ENCODE assay signal across 11 mouse cellular contexts in genomic region chr3:79283976-79284375, GRCm38 (mm10). TPM values are rescaled to one million over a fixed set of nuclear protein-coding genes. Genes with fewer than 3 reads are reported as not detected.
A peak's percentile ranks its signal among the peaks of the same experiment; 100 is the strongest.
DNase-seq lines count a peak whose midpoint lies in the region; ATAC-seq and TF ChIP-seq lines count a peak whose summit lies in the region.
"Had no signal": no experiment of that assay in that cellular context is flagged by ENCODE, and none has a peak within 500 bp of the region (broad histone marks: within the 10 kb centered on the region; RNA-seq: fewer than 3 reads in every experiment).

No protein-coding gene starts in this region.

- no peak for TF ChIP-seq CTCF in lung, postnatal 0 days (IDR thresholded peaks at IDR 0.05)

- no peaks in the 10 kb centered on the region for H3K27me3 ChIP-seq in heart, embryonic 16.5 days (ENCODE audit: control insufficient read depth, insufficient read depth, low read length)
- H3K27me3 ChIP-seq in lung, postnatal 0 days (replicated peaks; ENCODE audit: insufficient read depth, low read length), result no peaks in the 10 kb centered on the region
- H3K27me3 ChIP-seq in forebrain, embryonic 16.5 days (replicated peaks; ENCODE audit: control insufficient read depth, insufficient read depth, low read length), result no peaks in the 10 kb centered on the region
- H3K27me3 ChIP-seq in neural tube, embryonic 15.5 days (replicated peaks), result 0 out of 2 replicates have a peak, but pooled peaks cover 2% of the 10 kb centered on the region

- no peak for TF ChIP-seq EP300 in lung, postnatal 0 days (IDR thresholded peaks at IDR 0.05)

- no peak overlapping the region for H3K27ac ChIP-seq in heart, embryonic 16.5 days (ENCODE audit: low read length)
- no peak overlapping the region for H3K27ac ChIP-seq in lung, postnatal 0 days (ENCODE audit: low read length)
- H3K27ac ChIP-seq in forebrain, embryonic 16.5 days (ENCODE audit: low read length), result no peak overlapping the region
- H3K27ac ChIP-seq in neural tube, embryonic 15.5 days (replicated peaks), result no peak overlapping the region

- H3K9ac ChIP-seq in heart, embryonic 16.5 days (ENCODE audit: low read length), result no peak overlapping the region
- H3K9ac ChIP-seq in lung, postnatal 0 days (replicated peaks; ENCODE audit: low read depth), result no peak overlapping the region
- H3K9ac ChIP-seq in forebrain, embryonic 16.5 days (replicated peaks; ENCODE audit: low read depth, low read length), result no peak overlapping the region
- no peak overlapping the region for H3K9ac ChIP-seq in neural tube, embryonic 15.5 days (replicated peaks)

- peaks cover 30% of the 10 kb centered on the region for H3K4me1 ChIP-seq in heart, embryonic 16.5 days (ENCODE audit: control insufficient read depth, insufficient read depth, low read length)
- H3K4me1 ChIP-seq in lung, postnatal 0 days (ENCODE audit: insufficient read depth, low read depth, low read length), result peaks cover 20% of the 10 kb centered on the region
- peaks cover 37% of the 10 kb centered on the region for H3K4me1 ChIP-seq in forebrain, embryonic 16.5 days (replicated peaks; ENCODE audit: control insufficient read depth, insufficient read depth, low read length)
- H3K4me1 ChIP-seq in neural tube, embryonic 15.5 days, result peaks cover 47% of the 10 kb centered on the region

- H3K36me3 ChIP-seq in heart, embryonic 16.5 days (ENCODE audit: control insufficient read depth, insufficient read depth), result no peaks in the 10 kb centered on the region
- no peaks in the 10 kb centered on the region for H3K36me3 ChIP-seq in lung, postnatal 0 days (ENCODE audit: insufficient read depth, low read length)
- no peaks in the 10 kb centered on the region for H3K36me3 ChIP-seq in forebrain, embryonic 16.5 days (ENCODE audit: control insufficient read depth, insufficient read depth)
- no peaks in the 10 kb centered on the region for H3K36me3 ChIP-seq in neural tube, embryonic 15.5 days

- ATAC-seq in heart, embryonic 16.5 days (replicated peaks; ENCODE audit: extremely low read depth, insufficient read depth, low FRiP score), result no peak
- ATAC-seq in lung, postnatal 0 days, result no peak
- no peak for ATAC-seq in forebrain, embryonic 16.5 days
- no peak for ATAC-seq in neural tube, embryonic 15.5 days (ENCODE audit: low FRiP score)

- H3K9me3 ChIP-seq in heart, embryonic 16.5 days (replicated peaks; ENCODE audit: control insufficient read depth, low read length), result no peaks in the 10 kb centered on the region
- H3K9me3 ChIP-seq in lung, postnatal 0 days (ENCODE audit: low read length), result no peaks in the 10 kb centered on the region
- H3K9me3 ChIP-seq in forebrain, embryonic 16.5 days (ENCODE audit: control insufficient read depth, low read length), result no peaks in the 10 kb centered on the region
- no peaks in the 10 kb centered on the region for H3K9me3 ChIP-seq in neural tube, embryonic 15.5 days (replicated peaks)

- H3K4me2 ChIP-seq in heart, embryonic 16.5 days (ENCODE audit: low read depth, low read length), result peak overlapping the region; percentile 86; the same call in 1 of the 2 replicates
- H3K4me2 ChIP-seq in lung, postnatal 0 days (replicated peaks; ENCODE audit: low read depth, low read length), result peak overlapping the region; percentile 83; the same call in 1 of the 2 replicates
- H3K4me2 ChIP-seq in forebrain, embryonic 16.5 days (ENCODE audit: low read length), result peak overlapping the region; percentile 1; the same call in 1 of the 2 replicates
- H3K4me2 ChIP-seq in neural tube, embryonic 15.5 days, result peak overlapping the region; percentile 82

- H3K4me3 ChIP-seq in heart, embryonic 16.5 days (ENCODE audit: low read length), result no peak overlapping the region
- 0 out of 2 replicates have a peak overlapping the region, but pooled peaks have one; percentile 20 for H3K4me3 ChIP-seq in lung, postnatal 0 days (ENCODE audit: low read depth, low read length)
- no peak overlapping the region for H3K4me3 ChIP-seq in forebrain, embryonic 16.5 days (replicated peaks; ENCODE audit: low read length)
- no peak overlapping the region; the same call in 1 of the 2 replicates for H3K4me3 ChIP-seq in neural tube, embryonic 15.5 days (replicated peaks)

- DNase-seq in heart, adult 9 months (ENCODE audit: low spot score in 2 of 2), result no peak
- DNase-seq in lung, postnatal 0 days (ENCODE audit: low spot score), result no peak
- DNase-seq in lung, postnatal 36 days, result no peak
- DNase-seq in ovary, postnatal 36 days (ENCODE audit: low spot score), result no peak
- DNase-seq: cerebellum, postnatal 25 days; kidney, postnatal 36 days; lung, postnatal 10 days; right cerebral cortex, postnatal 14 days had no signal

- WGBS in heart, embryonic 16.5 days, result 67% methylated on average over 3 of the region's 3 CpGs
- 68% methylated on average over 3 of the region's 3 CpGs for WGBS in lung, postnatal 0 days
- 74% methylated on average over 3 of the region's 3 CpGs for WGBS in forebrain, embryonic 16.5 days
- 72% methylated on average over 3 of the region's 3 CpGs for WGBS in neural tube, embryonic 15.5 days

RNA-seq across cellular contexts. Expression of gene Rapgef2, which starts 2.3 kb away (rescaled TPM):
- 4.9 and 5.4 TPM in 2 replicates for polyA plus RNA-seq in heart, embryonic 16.5 days (2015; fragmentation: Nextera tagmentation; extraction: Ambion mirVana)
- polyA plus RNA-seq in lung, postnatal 0 days (2015; fragmentation: Nextera tagmentation; extraction: Ambion mirVana), result 5.8 and 6.5 TPM in 2 replicates
- 10.8 and 13.4 TPM in 2 replicates for polyA plus RNA-seq in forebrain, embryonic 16.5 days (2015; fragmentation: Nextera tagmentation; extraction: Ambion mirVana)
- polyA plus RNA-seq in neural tube, embryonic 15.5 days (2015; fragmentation: Nextera tagmentation; extraction: Ambion mirVana), result 10.9 and 11.2 TPM in 2 replicates

RNA-seq across cellular contexts. Expression of gene Gm17359, which starts 52.5 kb away (rescaled TPM):
- not detected in 2 replicates for polyA plus RNA-seq in heart, embryonic 16.5 days (2015; fragmentation: Nextera tagmentation; extraction: Ambion mirVana)
- polyA plus RNA-seq in lung, postnatal 0 days (2015; fragmentation: Nextera tagmentation; extraction: Ambion mirVana), result not detected in 2 replicates
- 0.14 TPM in 1 of 2 replicates, not detected in the other for polyA plus RNA-seq in forebrain, embryonic 16.5 days (2015; fragmentation: Nextera tagmentation; extraction: Ambion mirVana)
- not detected in 2 replicates for polyA plus RNA-seq in neural tube, embryonic 15.5 days (2015; fragmentation: Nextera tagmentation; extraction: Ambion mirVana)

Comparison
In these comparisons a context has a peak if more than half of its experiments do, and no peak if none do; other contexts are left out.
1. H3K4me2 ChIP-seq: peak in every context shown above with its lines; median percentile 86 in heart, embryonic 16.5 days; 83 in lung, postnatal 0 days; 82 in neural tube, embryonic 15.5 days; 1 in forebrain, embryonic 16.5 days.